Mouse (Mus musculus): ENCODE measurements around the gene Kcnrg. TPM values are rescaled to one million over a fixed set of nuclear protein-coding genes. Genes with fewer than 3 reads are reported as not detected.

Kcnrg gene
- 0.27 and 0.46 TPM in 2 replicates for polyA plus RNA-seq (2015; fragmentation: Nextera tagmentation; extraction: Ambion mirVana)

DNA sequence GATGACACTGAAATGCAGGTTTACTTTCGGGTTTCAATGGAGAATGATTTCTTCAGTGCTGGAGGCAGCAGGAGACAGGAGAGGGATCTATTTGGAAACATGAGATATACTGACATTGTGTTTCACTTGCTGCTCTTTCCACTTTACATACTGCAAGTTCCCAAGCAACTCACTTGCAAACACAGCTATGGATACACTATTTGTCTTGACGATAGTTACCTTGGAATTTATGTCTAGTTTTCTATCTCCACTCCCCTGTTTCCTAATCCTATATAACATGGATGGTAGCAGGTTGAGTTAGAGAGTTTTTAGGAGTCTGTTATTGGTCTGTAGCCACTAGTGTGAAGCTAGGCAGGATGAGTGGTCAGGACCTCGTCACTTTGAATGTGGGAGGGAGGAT lies at the start of gene Kcnrg:
TSS of gene Kcnrg (plus strand) at position 301 of the 400 bp plus-strand sequence.

DNA sequence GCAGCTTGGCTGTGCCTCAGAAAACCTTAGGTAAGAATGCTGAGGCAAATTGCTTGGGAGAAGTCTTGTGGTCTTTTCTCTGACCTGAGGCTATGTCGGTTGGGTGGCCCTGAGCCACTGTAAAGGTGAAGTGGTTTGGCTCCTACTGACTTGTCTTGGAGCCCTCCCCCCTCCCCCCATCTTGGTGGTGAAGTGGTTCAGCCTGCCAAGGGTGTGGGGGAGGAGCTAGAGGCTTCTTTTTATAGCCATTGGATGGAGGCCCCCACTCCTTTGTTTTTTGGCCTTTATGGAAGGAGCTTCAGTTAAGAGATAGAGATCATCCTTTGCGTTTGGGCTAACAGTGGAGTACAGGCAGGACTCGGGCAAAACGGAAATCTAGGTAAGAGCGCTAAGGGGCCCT lies 9.3 kb upstream of the Kcnrg start, which contains the start of gene Trim13:
TSS of gene Trim13 (plus strand) at position 280 of the 400 bp plus-strand sequence.

MicroRNAs encoded within 50 kb of the gene (microRNA counts, 519-probe panel; counts per million panel counts)
- 9,825 counts per million, percentile 94 among the panel's probes with 10 or more counts for microRNA mmu-miR-15a
- 11,090 counts per million, percentile 100 among the panel's probes with 10 or more counts for microRNA mmu-miR-16

Other genes starting within 250 kb of the Kcnrg start
- 3.2 and 4.0 TPM in 2 replicates for gene Ebpl, start 247.0 kb upstream of the Kcnrg start, polyA plus RNA-seq (2015; fragmentation: Nextera tagmentation; extraction: Ambion mirVana)
- gene Kpna3, start 167.6 kb upstream of the Kcnrg start, polyA plus RNA-seq (2015; fragmentation: Nextera tagmentation; extraction: Ambion mirVana): 24.9 and 25.6 TPM in 2 replicates
- gene Spryd7, start 50.6 kb upstream of the Kcnrg start, polyA plus RNA-seq (2015; fragmentation: Nextera tagmentation; extraction: Ambion mirVana): 10.9 and 11.1 TPM in 2 replicates
- 6.7 and 7.0 TPM in 2 replicates for gene Trim13, start 9.2 kb upstream of the Kcnrg start, polyA plus RNA-seq (2015; fragmentation: Nextera tagmentation; extraction: Ambion mirVana)